8 mouse cellular contexts compared by ENCODE assay signal in genomic region chr13:91039201-91039807, GRCm38 (mm10).
A peak's percentile ranks its signal among the peaks of the same experiment; 100 is the strongest.
DNase-seq lines count a peak whose midpoint lies in the region; ATAC-seq lines count a peak whose summit lies in the region.

No protein-coding gene starts in this region.

- peak overlapping the region; percentile 70 for H3K27ac ChIP-seq in forebrain, embryonic 16.5 days (ENCODE audit: low read length)
- no peak overlapping the region for H3K27ac ChIP-seq in midbrain, embryonic 12.5 days (replicated peaks)

- H3K9me3 ChIP-seq in forebrain, embryonic 16.5 days (ENCODE audit: control insufficient read depth, low read length) = no peaks in the 10 kb centered on the region
- H3K9me3 ChIP-seq in midbrain, embryonic 12.5 days = no peaks in the 10 kb centered on the region

- 22% methylated on average over 11 of the region's 11 CpGs for WGBS in forebrain, embryonic 16.5 days
- 57% methylated on average over 11 of the region's 11 CpGs for WGBS in midbrain, embryonic 12.5 days

- H3K36me3 ChIP-seq in forebrain, embryonic 16.5 days (ENCODE audit: control insufficient read depth, insufficient read depth) = no peaks in the 10 kb centered on the region
- H3K36me3 ChIP-seq in midbrain, embryonic 12.5 days = no peaks in the 10 kb centered on the region

- H3K27me3 ChIP-seq in forebrain, embryonic 16.5 days (replicated peaks; ENCODE audit: control insufficient read depth, insufficient read depth, low read length) = no peaks in the 10 kb centered on the region
- no peaks in the 10 kb centered on the region for H3K27me3 ChIP-seq in midbrain, embryonic 12.5 days

- peaks cover 6% of the 10 kb centered on the region for H3K4me1 ChIP-seq in forebrain, embryonic 16.5 days (replicated peaks; ENCODE audit: control insufficient read depth, insufficient read depth, low read length)
- H3K4me1 ChIP-seq in midbrain, embryonic 12.5 days = no peaks in the 10 kb centered on the region

- H3K4me2 ChIP-seq in forebrain, embryonic 16.5 days (ENCODE audit: low read length) = peak overlapping the region; percentile 39
- no peak overlapping the region for H3K4me2 ChIP-seq in midbrain, embryonic 12.5 days (replicated peaks)

- peak; percentile 52 for DNase-seq in NIH3T3 (ENCODE audit: low read depth)
- peak; percentile 53 to 54 for DNase-seq in cerebellum, adult 18-20 months
- peak; percentile 20 for DNase-seq in hindlimb bud, embryonic 11.5 days (ENCODE audit: extremely low spot score, low read depth, low spot score)
- peak; percentile 53 for DNase-seq in left cerebral cortex, adult 11 months (ENCODE audit: low spot score)
- peak; percentile 84 for DNase-seq in telencephalon, adult 2 months (ENCODE audit: low read depth, low spot score)
- DNase-seq in spleen, postnatal 10 days (ENCODE audit: low spot score in 2 of 2) = no peak

- H3K9ac ChIP-seq in forebrain, embryonic 16.5 days (replicated peaks; ENCODE audit: low read depth, low read length) = peak overlapping the region; percentile 49
- H3K9ac ChIP-seq in midbrain, embryonic 12.5 days (replicated peaks) = no peak overlapping the region

- peak; percentile 100 for ATAC-seq in forebrain, embryonic 16.5 days
- ATAC-seq in midbrain, embryonic 12.5 days (ENCODE audit: low FRiP score, low read depth) = peak; percentile 89

- H3K4me3 ChIP-seq in forebrain, embryonic 16.5 days (replicated peaks; ENCODE audit: low read length) = peak overlapping the region; percentile 25
- H3K4me3 ChIP-seq in midbrain, embryonic 12.5 days = no peak overlapping the region

Comparison
In these comparisons a context has a peak if more than half of its experiments do, and no peak if none do; other contexts are left out.
1. DNase-seq: peak in NIH3T3 (single experiment), cerebellum, adult 18-20 months (2 of 2), hindlimb bud, embryonic 11.5 days (single experiment), left cerebral cortex, adult 11 months (single experiment) and telencephalon, adult 2 months (single experiment); none in spleen, postnatal 10 days (0 of 2).